Mouse (Mus musculus): ENCODE results near the gene Syne3.

Gene Syne3

DNA sequence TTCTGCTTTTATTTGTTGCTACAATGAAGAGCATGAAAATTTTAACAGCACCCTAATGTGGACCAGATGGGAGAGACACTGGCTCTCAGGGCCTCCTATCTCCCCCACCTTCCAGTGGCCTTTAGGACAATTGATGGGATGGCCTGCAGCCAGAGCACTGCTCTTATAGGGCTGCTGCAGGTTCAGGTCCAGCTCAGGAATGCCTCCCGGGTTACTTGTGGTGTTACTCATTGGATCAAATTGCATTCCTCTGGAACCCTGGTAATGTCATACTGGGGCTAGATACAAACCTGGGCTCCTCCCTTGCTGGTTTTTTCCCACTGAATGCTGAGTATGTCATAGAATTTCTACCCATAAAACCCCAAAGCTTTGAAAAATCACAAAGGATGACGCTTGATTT, 90.4 kb downstream of the Syne3 start:
- no peak for DNase-seq

DNA sequence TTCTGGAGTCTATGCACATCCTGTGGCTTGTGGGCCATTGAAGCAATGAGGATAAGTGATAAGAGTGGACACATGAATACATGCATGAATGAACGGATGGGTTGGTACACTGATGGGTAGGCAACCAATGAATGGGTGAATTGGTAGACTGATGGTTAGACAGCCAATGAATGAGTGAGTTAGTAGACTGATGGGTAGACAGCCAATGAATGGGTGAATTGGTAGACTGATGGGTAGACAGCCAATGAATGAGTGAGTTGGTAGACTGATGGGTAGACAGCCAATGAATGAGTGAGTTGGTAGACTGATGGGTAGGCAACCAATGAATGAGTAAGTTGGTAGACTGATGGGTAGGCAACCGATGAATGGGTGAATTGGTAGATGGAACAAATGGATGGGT, 91.7 kb downstream of the Syne3 start:
- DNase-seq, result no peak

DNA sequence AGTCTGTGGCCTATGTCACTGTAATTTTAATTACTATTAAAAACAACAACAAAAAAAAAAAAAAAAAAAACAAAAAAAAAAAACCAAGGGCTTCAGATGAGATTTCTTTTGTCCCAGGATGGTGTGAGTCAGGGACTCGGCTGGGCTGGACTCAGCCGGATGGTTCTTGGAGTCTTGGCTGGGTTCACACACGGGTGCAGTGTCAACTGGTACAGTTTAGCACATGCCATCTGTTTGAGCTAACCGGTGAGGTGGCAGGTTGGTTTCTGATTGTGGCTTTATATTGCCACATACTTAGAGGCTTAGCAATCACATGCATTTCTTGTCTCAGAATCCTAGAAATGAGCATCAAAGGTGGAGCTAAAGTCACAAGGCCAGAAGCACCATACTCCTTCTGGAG, 92.3 kb downstream of the Syne3 start:
- DNase-seq, result no peak

DNA sequence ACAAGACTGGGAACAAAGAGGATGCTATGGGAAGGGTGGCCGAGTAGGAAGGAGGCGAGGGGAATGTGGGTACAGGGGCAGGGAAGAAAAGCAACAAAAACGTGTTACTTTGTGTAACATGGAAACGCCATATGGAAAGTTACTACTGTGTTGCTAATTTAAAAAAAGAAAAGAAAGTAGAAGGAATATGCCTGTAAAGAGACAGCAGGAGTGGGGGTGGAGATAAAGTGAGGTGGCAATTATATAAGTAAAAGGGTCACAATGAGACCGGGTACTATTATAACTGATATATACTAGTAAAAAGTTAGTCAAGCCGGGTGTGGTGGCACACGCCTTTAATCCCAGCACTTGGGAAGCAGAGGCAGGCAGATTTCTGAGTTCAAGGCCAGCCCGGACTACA, 92.8 kb downstream of the Syne3 start:
- no peak for DNase-seq

DNA sequence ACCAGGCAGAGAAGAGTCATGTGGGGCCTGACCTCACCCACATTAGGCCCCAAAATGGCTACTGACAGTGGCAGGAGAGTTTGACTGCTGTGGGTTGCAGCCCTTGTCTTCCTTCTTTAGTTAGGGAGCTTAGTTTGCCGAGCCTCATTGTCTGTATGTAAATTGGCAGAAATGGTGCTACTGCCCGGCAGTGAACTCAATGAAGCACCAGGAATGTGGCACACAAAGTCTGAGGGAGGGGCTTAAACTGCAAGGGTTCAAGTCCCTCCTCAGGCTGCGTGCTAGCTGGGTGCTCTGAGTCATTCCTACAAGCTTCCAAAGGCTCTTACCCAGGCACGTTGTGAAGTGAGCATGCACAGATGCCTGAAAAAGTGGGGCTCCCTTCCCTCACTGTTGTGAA, 93.9 kb downstream of the Syne3 start:
- DNase-seq, result no peak

DNA sequence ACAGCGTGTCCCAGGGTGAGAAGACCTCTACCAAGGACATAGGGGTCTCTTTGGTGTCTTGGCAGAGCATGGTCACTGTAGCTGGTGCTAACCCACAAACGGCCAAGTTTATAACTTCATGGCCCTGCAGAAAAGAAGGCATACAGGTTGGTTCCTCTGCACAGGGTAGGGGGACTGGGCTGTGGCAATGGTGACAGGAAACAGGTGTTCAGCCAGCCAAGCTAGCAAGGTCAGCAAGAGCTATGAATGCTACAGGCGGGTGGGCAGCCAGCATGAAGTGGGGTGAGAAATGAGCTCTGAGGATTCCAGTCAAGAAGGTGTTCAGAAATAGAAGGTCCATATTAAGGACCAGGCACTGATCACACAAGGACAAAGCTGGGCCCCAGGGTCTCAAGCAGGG, 96.6 kb downstream of the Syne3 start:
- DNase-seq, result peak in 1 of 2 experiments; percentile 18

DNA sequence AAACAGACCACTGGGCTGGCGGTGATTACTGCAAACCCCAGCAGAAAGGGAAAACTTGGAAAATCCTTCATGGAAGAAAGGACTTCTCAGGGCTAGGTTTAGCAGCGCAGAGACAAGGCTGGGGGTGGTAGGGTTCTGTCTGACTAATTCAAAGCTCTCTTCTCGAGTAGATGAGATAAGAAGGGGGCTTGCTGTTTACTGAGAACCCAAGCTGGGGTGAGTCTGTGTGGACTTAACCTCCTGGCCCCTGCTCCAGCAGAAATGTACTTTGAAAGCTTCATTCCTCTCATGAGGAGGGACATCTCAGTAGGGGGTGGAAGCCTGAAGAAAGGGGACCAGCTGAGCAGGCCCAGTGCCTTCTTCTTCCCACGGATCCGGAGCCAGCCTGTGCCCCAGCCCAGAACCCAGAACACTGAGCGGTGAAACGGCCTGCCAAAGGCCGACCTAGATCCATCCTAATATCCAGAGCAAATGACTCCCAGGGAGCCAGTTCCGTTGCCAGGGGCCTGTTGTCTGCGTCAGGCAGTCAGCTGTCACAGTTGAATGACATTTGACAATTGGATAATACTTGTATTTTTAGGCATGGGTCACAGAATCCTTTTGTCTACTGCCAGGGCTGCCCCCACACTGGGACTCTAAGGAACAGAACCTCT, 97.2 kb downstream of the Syne3 start:
- DNase-seq, result peak in 1 of 2 experiments; percentile 27

DNA sequence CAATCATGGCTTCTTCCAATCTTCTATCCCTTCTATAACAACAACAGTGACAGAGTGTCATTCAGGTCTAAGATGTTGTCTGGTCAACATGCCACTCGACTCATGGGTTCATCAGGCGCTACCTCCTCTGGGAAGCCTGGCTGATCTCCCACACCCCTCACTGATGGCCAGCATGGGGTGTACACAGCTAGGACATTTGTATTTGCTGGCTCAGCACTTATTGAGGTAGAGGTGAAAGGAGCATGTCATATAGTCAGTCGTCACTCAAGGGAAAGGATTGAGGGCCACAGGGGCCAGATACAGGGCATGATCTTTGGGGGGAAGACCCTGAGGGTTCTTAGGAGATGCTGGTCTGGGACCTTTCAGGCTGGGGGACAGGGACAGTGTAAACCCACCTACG, 99.9 kb downstream of the Syne3 start:
- DNase-seq, result no peak

DNA sequence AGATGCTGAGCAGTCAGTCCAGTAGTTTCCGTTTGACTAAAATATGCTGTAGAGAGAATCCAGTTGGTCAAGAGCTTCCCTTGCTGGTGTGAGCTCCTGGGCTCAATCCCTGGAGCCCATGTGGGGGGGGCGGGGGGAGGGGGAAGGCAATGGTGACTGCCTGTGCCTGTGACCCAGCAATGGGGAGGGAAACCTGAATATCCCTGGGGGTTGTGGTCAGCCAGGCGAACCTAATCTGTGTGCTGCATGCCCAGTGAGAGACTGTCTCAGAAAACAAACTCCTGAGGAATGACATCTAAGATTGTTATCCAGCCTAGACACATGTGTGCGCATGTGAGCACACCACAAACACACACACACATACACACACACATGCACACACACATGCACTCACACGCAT, 100.6 kb downstream of the Syne3 start:
- DNase-seq, result peak in 1 of 2 experiments; percentile 20

DNA sequence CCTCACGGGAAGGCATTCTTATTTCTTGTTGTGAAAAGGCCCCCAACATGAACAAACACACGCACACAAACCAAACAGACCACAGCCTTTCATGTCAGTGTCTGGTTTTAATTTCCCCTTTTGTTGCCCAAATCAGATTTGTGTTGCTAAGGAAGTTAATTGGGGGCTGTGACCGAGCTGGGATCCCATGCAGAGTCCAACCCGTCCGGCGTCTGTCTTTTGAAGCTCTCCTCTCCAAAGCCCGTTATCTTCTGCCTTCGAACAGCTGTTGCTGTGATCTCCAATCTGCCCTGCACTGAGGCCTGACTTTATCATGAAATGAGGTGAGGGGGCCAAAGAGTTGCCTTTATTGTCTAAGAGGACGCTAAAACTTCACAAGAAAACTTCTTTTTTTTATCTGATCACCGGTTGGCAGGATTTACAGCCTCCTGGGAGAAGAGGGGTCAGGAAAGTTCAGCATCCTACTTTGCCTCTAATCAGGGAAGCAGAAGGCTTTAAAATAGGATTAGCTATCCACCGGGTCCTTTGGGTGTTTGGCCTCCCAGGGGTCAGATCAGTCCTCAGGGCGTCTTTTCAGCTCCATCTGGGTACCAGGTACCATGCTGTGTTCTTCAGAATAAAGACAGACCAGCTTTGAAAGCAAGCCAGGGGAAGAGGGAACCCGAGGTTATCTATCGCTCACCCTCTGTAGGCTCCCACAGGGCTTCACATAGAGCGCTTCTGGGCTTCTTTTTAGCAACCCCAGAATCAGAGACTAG, 101.4 kb downstream of the Syne3 start:
- DNase-seq, result peak in 1 of 2 experiments; percentile 12

DNA sequence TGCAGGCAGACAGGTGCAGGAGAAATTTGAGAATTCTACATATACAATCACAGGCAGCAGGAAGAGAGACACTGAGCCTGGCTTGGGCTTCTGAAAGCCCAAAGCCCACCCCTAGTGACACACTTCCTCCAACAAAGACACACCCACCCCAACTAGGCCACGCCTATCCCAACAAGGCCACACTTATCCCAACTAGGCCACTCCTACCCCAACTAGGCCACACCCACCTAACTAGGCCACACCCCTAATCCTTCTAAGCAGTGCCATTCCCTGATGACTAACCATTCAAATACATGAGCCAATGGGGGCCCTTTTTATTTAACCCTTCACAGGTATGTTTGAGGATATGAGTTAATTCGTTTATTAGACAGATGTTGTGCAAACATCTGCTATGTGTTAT, 102.5 kb downstream of the Syne3 start:
- DNase-seq, result no peak

DNA sequence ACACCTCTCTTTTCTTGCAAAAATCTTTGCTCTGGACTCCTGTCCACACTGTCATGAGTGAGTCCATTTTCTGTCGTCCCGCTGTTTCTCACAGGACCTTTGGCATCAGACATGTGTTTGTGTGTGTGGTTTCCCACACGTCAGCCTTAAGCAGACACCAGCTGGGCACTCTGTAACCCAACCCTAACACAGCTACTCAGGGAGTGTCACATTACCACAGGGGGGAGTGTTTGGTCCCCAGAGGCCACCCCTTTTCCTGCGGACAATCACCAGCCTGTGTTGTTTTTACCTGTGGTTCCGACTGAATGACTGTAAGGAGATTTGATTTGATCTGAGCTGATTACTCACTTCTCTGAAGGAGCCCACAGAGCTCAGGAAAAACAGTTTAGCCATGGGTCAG, 105.5 kb downstream of the Syne3 start:
- DNase-seq, result peak; percentile 30 to 54

DNA sequence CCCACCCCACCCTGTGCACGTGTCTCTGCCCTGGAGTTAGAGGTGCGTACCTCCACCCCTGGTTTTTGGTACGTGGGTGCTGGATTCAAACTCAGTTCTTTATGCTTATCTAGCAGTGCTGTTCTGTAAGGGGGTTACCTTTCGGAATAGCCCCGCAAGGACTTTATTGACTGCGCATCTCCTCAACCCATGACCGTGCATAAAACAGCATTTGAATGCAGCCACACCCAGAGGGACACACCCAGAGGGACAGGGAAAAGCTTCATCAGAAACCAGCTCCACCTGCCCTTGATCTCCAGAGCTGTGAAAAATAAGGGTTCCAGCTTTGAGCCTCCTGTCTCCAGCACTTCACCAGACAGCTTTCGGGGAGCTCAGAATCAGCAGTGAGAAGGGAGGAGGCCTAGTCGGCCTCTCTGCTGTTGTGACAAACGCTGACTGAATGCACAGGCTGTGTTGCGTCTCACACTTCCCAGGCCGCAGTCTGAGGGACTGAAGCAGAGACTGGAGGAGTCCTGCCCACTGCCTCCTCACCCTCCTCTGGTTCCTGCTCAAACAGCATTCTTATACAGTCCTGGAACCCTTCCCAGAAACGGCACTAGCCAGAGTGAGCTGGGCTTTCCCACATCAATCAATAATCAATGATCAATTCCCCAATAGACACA, 107.1 kb downstream of the Syne3 start:
- no peak for DNase-seq

DNA sequence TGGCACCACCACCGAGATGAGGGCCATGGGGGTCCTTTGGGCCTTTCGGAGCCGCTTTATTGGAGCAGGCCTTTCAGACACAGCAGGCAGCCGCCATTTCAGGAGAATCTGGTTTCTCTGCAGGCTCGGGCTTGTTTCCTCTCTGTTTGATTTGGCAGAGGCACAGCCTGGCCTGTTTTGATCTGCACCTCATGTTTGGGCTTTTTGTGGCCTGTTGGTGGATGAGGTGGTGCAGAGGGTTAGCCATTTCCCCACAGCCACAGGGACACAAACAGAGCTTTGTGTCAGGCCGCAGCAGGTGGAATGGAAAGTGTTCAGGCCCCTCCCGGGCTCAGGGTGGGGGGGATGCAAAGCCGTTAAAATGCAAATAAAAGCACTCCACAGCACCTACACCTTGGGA, 108.3 kb downstream of the Syne3 start:
- no peak for DNase-seq

DNA sequence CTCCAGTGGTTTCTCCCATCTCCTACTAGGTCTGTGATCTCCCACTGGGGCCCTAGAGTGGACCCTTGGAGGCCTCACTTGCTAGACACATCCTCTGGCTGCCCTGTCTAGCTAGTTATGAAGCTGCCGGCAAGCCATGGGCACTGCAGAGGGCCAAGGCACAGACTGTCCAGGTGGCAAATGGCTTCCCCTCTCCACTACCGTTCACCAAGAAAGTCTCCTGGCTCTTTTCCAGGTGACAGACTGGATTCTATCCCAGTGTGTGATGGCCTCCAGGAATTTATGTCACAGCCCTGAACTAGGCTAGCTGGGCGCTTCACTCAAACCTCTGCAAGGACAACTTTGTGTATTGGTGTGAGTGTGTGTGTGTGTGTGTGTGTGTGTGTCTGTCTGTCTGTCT, 109.8 kb downstream of the Syne3 start:
- no peak for DNase-seq

DNA sequence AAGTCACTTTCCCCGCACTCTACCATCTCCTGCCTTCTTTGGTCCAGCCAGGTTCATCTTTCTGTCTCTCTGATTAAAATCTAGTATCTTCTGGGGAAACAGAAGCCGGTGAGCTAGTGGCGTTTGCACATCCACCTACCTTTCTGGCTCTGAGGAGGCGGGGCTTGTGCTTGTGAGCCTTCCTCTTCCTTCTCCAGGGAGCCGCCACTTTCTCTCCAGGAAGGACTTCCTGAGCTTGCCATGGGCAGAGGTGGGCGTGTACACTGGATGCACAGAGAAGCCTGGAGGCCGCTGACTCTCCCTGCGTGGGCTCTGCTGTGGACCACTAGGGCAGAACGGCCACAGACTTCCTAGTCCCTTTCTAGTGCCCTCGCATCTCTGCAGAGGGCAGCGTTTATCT, 110.4 kb downstream of the Syne3 start:
- DNase-seq, result peak; percentile 48 to 67

DNA sequence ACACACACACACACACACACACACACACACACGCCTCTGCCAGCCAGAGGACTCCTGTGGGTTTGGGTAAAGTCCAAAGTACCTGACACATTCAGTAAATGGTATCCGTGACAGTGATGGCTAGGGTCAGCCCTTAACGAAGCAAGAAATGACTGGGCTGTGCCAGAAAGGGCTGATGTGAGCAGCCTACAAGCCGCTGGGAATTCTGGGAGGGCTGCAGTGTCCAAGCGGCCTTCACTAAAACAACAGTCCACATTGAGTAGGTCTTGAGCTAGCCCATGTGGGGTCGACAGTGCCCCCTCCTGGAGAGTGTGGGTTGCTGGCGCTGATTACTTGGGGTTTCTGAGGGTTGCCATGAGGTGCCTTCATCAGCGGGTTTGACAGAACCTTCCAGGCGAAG, 110.9 kb downstream of the Syne3 start:
- peak; percentile 31 to 45 for DNase-seq

DNA sequence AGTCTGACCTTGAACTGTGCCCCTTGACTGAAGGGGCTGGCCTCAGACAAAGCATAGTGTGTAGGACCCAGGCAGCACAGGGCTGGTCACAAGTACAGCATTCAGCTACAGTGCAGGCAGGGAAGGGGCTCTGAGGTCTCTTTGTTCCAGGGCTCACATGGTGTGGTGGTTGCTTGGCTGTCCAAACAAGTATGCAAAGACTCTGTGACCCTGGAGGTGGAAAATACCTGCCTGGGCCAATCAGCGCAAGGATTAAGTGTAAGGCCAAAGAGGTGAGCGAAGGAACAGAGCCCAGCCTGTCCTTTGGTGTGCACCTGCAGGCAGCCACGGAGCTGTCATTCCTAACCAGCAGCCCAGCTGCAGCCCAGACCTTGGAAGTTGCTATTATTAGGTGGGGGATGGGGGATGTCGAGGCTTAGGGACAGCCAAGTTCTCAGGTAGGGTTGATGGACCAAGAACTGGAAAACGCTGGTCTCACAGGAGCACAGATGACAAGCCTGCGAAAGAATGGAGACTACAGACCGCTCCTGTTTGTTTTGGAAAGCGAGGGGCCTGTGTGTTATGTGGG, 112.5 kb downstream of the Syne3 start:
- peak; percentile 37 to 60 for DNase-seq

DNA sequence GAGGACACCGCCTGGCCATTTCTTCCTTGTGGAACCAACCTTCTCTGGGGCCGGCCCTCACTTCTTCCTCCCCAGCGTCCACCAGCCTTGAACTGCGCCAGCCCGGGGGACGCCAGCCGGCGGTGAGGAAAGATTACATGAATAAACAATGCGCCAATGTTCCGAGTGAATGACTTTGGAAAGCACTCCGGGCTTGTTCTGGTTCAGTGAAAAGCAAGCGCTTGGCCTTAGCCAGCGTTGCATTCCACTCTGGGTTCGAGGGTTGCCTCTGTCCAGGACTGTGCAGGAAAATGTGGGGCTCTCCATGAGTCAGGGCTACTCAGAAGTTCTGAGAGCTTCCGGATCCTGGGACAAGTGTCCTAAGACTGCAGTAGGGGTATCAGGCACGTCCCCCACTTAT, 113.0 kb downstream of the Syne3 start:
- DNase-seq, result peak; percentile 61 to 72

DNA sequence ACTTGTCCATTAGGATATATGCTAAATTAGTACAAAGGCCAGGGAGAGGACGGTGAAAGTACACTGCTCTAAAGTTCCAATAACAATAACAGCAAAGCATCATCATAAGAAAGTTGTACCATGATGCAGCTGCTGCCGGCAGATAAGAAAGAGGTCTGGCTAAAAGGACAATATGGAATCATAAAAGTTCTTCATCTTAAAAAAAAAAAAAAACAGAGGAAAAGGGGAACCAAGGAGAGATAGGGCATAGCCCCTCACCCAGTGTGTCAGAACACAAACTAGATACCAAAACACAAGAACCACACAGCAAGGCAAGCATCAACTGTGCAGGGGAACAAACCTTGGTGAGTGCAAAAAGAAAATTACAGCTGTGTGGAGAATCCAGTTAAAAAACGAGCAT, 117.4 kb downstream of the Syne3 start:
- no peak for DNase-seq

DNA sequence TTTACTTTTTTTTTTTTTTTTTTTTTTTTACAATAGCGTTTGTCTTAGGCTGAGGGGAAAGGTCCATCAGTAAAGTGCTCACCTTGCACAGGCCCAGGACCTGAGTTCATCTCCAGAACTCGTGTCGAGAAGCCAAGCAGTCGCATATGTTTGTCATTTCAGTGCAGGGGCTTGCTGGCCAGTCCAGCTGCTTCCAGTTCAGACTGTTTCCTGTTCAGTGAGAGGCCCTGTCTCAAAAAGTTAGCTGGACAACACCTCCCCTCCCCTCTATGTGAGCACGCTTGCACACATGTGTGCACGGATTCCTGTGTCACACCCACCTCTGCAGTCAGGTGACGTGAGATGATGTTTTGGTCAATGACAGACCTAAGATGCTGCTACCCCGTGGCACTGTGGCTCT, 119.5 kb downstream of the Syne3 start:
- no peak for DNase-seq

DNA sequence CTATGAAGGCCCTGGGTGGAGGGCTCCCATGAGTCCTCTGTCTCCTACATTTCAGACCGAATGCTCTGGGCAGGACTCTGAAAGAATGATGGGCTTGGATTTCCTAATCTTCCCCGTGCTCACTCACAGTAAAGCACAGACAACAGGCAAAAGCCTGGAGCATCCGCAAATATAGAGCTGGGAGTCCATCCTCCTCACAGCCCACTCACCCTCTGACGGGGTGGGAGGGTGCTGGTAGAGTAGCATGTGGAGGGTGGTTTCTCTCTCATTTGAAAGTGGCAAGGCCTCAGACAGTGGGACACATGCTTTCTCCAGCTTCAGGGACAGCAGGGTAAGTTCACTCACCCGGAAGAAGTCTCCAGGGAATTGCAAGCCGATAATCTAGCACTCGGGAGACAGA, 123.5 kb downstream of the Syne3 start:
- no peak for DNase-seq

DNA sequence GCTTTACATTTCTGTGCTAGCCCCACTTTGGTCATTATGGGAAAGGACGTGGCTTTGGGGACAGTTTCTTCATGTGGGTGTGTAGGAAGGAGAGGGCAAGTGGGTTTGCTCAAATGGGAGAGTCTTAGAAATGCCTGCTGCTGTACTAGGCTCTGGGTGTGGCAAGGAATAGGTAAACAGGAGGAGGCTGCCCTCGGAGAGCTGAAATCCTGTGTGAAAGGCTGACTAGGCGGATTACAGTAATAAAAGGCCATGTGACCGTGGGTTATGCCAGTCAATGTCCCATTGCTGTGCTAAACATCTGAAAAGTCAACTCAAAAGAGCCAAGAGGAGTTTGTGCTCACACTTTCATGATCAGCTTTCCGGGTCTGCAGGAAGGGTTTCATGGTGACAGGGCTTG, 127.1 kb downstream of the Syne3 start:
- DNase-seq, result peak in 1 of 2 experiments; percentile 45

DNA sequence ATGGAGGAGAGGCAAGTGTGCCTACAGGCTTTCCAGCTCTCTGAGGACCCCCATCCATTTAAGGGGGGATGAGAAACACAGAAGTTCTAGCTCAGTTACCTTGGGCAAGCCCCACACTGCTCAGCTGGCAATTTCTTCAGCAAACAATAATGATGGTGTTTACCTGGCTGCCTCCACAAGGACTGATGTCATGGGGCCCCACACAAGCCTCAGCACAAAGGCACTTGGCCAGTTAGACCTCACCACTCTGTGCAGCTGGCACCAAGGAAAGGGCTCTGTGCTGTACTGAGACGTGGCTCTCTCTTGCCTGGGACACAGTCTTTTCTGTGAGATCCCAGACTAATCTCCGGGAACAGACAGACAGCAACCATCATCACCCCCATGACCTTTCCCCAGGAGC, 127.5 kb downstream of the Syne3 start:
- no peak for DNase-seq

Data from kidney, postnatal 4 days (tissue).